Mouse (Mus musculus): Measurements from ENCODE around the gene Narfl. TPM values are rescaled to one million over a fixed set of nuclear protein-coding genes. Genes with fewer than 3 reads are reported as not detected.

The Narfl gene
- polyA plus RNA-seq, 1 experiment = 31.4 TPM

GRCm38 (mm10) chr17:25769331-25769730 lies 4.2 kb upstream of the Narfl start:
- H3K4me2 ChIP-seq (ENCODE audit: low read depth) = peak overlapping the region; percentile 25
- no peaks in the 10 kb centered on the region for H3K36me3 ChIP-seq (ENCODE audit: control insufficient read depth, insufficient read depth)
- peaks cover 4% of the 10 kb centered on the region for H3K79me2 ChIP-seq (ENCODE audit: control insufficient read depth, insufficient read depth)
- no peak overlapping the region for H3K4me3 ChIP-seq
- H3K27me3 ChIP-seq (ENCODE audit: control insufficient read depth, insufficient read depth, insufficient read length) = no peaks in the 10 kb centered on the region
- H3ac ChIP-seq (ENCODE audit: control insufficient read depth, insufficient read length) = no peak overlapping the region
- no peak for TF ChIP-seq MYOG (IDR thresholded peaks at IDR 0.05; ENCODE audit: control insufficient read depth in 1 of 3, insufficient read depth in 1 of 3, insufficient read length in 2 of 3, low read depth in 2 of 3)
- TF ChIP-seq TCF12 (IDR thresholded peaks at IDR 0.05; ENCODE audit: insufficient read depth, poor library complexity, severe bottlenecking) = no peak
- TF ChIP-seq SRF (IDR thresholded peaks at IDR 0.05; ENCODE audit: control insufficient read depth, insufficient read length, low read depth) = no peak
- peak; percentile 81 for TF ChIP-seq CEBPB (IDR thresholded peaks at IDR 0.05; ENCODE audit: insufficient read depth, poor library complexity, severe bottlenecking)
- TF ChIP-seq POLR2AphosphoS2 (IDR thresholded peaks at IDR 0.05; ENCODE audit: insufficient read length, low read depth) = no peak
- TF ChIP-seq MAX (IDR thresholded peaks at IDR 0.05; ENCODE audit: low read depth) = no peak
- no peak for TF ChIP-seq POLR2A (IDR thresholded peaks at IDR 0.05; ENCODE audit: insufficient read length, low read depth)

- no peaks in the 10 kb centered on the region for H3K36me3 ChIP-seq (ENCODE audit: control insufficient read depth, insufficient read depth)
- H3K27me3 ChIP-seq (ENCODE audit: control insufficient read depth, insufficient read depth, insufficient read length) = no peaks in the 10 kb centered on the region
- no peak overlapping the region for H3ac ChIP-seq (ENCODE audit: control insufficient read depth, insufficient read length)
- peaks cover 8% of the 10 kb centered on the region for H3K79me2 ChIP-seq (ENCODE audit: control insufficient read depth, insufficient read depth)
- H3K4me3 ChIP-seq = no peak overlapping the region
- no peak overlapping the region for H3K4me2 ChIP-seq (ENCODE audit: low read depth)
- TF ChIP-seq POLR2A (IDR thresholded peaks at IDR 0.05; ENCODE audit: insufficient read length, low read depth) (no peak), TCF12 (IDR thresholded peaks at IDR 0.05; ENCODE audit: insufficient read depth, poor library complexity, severe bottlenecking) (no peak), MYOG (IDR thresholded peaks at IDR 0.05; ENCODE audit: control insufficient read depth in 1 of 3, insufficient read depth in 1 of 3, insufficient read length in 2 of 3, low read depth in 2 of 3) (no peak), SRF (IDR thresholded peaks at IDR 0.05; ENCODE audit: control insufficient read depth, insufficient read length, low read depth) (no peak)
Observed at GRCm38 (mm10) chr17:25775318-25776062, 1.9 kb downstream of the Narfl start.

GRCm38 (mm10) chr17:25777948-25778347 lies 4.4 kb downstream of the Narfl start:
- H3K27me3 ChIP-seq (ENCODE audit: control insufficient read depth, insufficient read depth, insufficient read length) = no peaks in the 10 kb centered on the region
- no peak overlapping the region for H3K4me3 ChIP-seq
- H3K79me2 ChIP-seq (ENCODE audit: control insufficient read depth, insufficient read depth) = peaks cover 8% of the 10 kb centered on the region
- no peak overlapping the region for H3ac ChIP-seq (ENCODE audit: control insufficient read depth, insufficient read length)
- peaks cover 4% of the 10 kb centered on the region for H3K36me3 ChIP-seq (ENCODE audit: control insufficient read depth, insufficient read depth)
- no peak for TF ChIP-seq SRF (IDR thresholded peaks at IDR 0.05; ENCODE audit: control insufficient read depth, insufficient read length, low read depth)
- no peak for TF ChIP-seq MYOG (IDR thresholded peaks at IDR 0.05; ENCODE audit: control insufficient read depth in 1 of 3, insufficient read depth in 1 of 3, insufficient read length in 2 of 3, low read depth in 2 of 3)
- no peak for TF ChIP-seq CEBPB (IDR thresholded peaks at IDR 0.05; ENCODE audit: insufficient read depth, poor library complexity, severe bottlenecking)
- no peak for TF ChIP-seq MYOD1 (IDR thresholded peaks at IDR 0.05; ENCODE audit: control insufficient read depth in 1 of 3, insufficient read length in 2 of 3, low read depth in 2 of 3)
- TF ChIP-seq POLR2AphosphoS2 (IDR thresholded peaks at IDR 0.05; ENCODE audit: insufficient read length, low read depth) = no peak
- TF ChIP-seq E2F4 (IDR thresholded peaks at IDR 0.05; ENCODE audit: insufficient read depth) = no peak
- TF ChIP-seq TCF3 (IDR thresholded peaks at IDR 0.05; ENCODE audit: insufficient read length, low read depth) = no peak
- no peak for TF ChIP-seq TCF12 (IDR thresholded peaks at IDR 0.05; ENCODE audit: insufficient read depth, poor library complexity, severe bottlenecking)
- no peak for TF ChIP-seq POLR2A (IDR thresholded peaks at IDR 0.05; ENCODE audit: insufficient read length, low read depth)
- no peak for TF ChIP-seq REST (IDR thresholded peaks at IDR 0.05; ENCODE audit: insufficient read depth, insufficient read length)
- no peak for TF ChIP-seq MAX (IDR thresholded peaks at IDR 0.05; ENCODE audit: low read depth)
- no peak for TF ChIP-seq USF1 (IDR thresholded peaks at IDR 0.05; ENCODE audit: low read depth)
- H3K4me2 ChIP-seq (ENCODE audit: low read depth) = no peak overlapping the region

- Histone ChIP-seq H3K36me3 (ENCODE audit: control insufficient read depth, insufficient read depth) (peaks cover 4% of the 10 kb centered on the region), H3K79me2 (ENCODE audit: control insufficient read depth, insufficient read depth) (no peaks in the 10 kb centered on the region), H3K27me3 (ENCODE audit: control insufficient read depth, insufficient read depth, insufficient read length) (no peaks in the 10 kb centered on the region), H3K4me2 (ENCODE audit: low read depth) (no peak overlapping the region), H3ac (ENCODE audit: control insufficient read depth, insufficient read length) (no peak overlapping the region), H3K4me3 (no peak overlapping the region)
- TF ChIP-seq MAX (IDR thresholded peaks at IDR 0.05; ENCODE audit: low read depth) (no peak), MYOD1 (IDR thresholded peaks at IDR 0.05; ENCODE audit: control insufficient read depth in 1 of 3, insufficient read length in 2 of 3, low read depth in 2 of 3) (no peak), TCF3 (IDR thresholded peaks at IDR 0.05; ENCODE audit: insufficient read length, low read depth) (no peak), POLR2AphosphoS2 (IDR thresholded peaks at IDR 0.05; ENCODE audit: insufficient read length, low read depth) (no peak), USF1 (IDR thresholded peaks at IDR 0.05; ENCODE audit: low read depth) (no peak), REST (IDR thresholded peaks at IDR 0.05; ENCODE audit: insufficient read depth, insufficient read length) (no peak), CEBPB (IDR thresholded peaks at IDR 0.05; ENCODE audit: insufficient read depth, poor library complexity, severe bottlenecking) (no peak), TCF12 (IDR thresholded peaks at IDR 0.05; ENCODE audit: insufficient read depth, poor library complexity, severe bottlenecking) (no peak), E2F4 (IDR thresholded peaks at IDR 0.05; ENCODE audit: insufficient read depth) (no peak), POLR2A (IDR thresholded peaks at IDR 0.05; ENCODE audit: insufficient read length, low read depth) (no peak), SRF (IDR thresholded peaks at IDR 0.05; ENCODE audit: control insufficient read depth, insufficient read length, low read depth) (no peak)
Observed at GRCm38 (mm10) chr17:25781339-25781738, 7.8 kb downstream of the Narfl start.

GRCm38 (mm10) chr17:25783086-25783485 lies 9.5 kb downstream of the Narfl start:
- H3K27me3 ChIP-seq (ENCODE audit: control insufficient read depth, insufficient read depth, insufficient read length) = no peaks in the 10 kb centered on the region
- H3ac ChIP-seq (ENCODE audit: control insufficient read depth, insufficient read length) = no peak overlapping the region
- H3K36me3 ChIP-seq (ENCODE audit: control insufficient read depth, insufficient read depth) = peaks cover 4% of the 10 kb centered on the region
- H3K79me2 ChIP-seq (ENCODE audit: control insufficient read depth, insufficient read depth) = no peaks in the 10 kb centered on the region
- H3K4me3 ChIP-seq = no peak overlapping the region
- TF ChIP-seq POLR2A (IDR thresholded peaks at IDR 0.05; ENCODE audit: insufficient read length, low read depth) (peak; percentile 2), USF1 (IDR thresholded peaks at IDR 0.05; ENCODE audit: low read depth) (no peak), E2F4 (IDR thresholded peaks at IDR 0.05; ENCODE audit: insufficient read depth) (no peak)
- H3K4me2 ChIP-seq (ENCODE audit: low read depth) = no peak overlapping the region

All from myocyte (in vitro differentiated cells).